Mouse (Mus musculus) megakaryocyte, adult 5-6 weeks (primary cell): ENCODE data around the gene Cdh7. TPM values are rescaled to one million over a fixed set of nuclear protein-coding genes. Genes with fewer than 3 reads are reported as not detected.
"Not testable (repeated sequence)": the region's sequence is repeated elsewhere in the genome, so short reads cannot be mapped to it uniquely, and the experiment has no call there.

Experiments
- ATAC-seq: 2 replicates; pipeline ENCODE4 v1.8.0; 2016; ENCODE audit warnings: mild to moderate bottlenecking, inconsistent platforms; ENCODE audit not compliant: poor library complexity, severe bottlenecking
- total RNA-seq, 2 experiments: library from RNA; stranded (forward) in 1 of 2; stranded (reverse) in 1 of 2; fragments of 153-499, 151-499 nt in 1 of 2; fragments of 221-1000, 200-1000 nt in 1 of 2; gene quantifications; 2 replicates each; pipeline versions ENCODE4 v1.2.3 to v1.2.4; 2015 to 2017

The Cdh7 gene
- total RNA-seq (2015): not detected in 2 replicates
- not detected in 2 replicates for total RNA-seq (2017)

- no peak for ATAC-seq
Measured at GRCm38 (mm10) chr1:109982064-109982808, at the start of gene Cdh7. Gene Cdh7, plus strand, starts transcription at chr1:109982431.

- no peak for ATAC-seq
Measured at GRCm38 (mm10) chr1:109932674-109933073, 49.6 kb upstream of the Cdh7 start.

GRCm38 (mm10) chr1:109948571-109948970 is 33.7 kb upstream of the Cdh7 start:
- no peak for ATAC-seq

- no peak for ATAC-seq
Measured at GRCm38 (mm10) chr1:109971721-109972425, 10.4 kb upstream of the Cdh7 start.

- no peak for ATAC-seq
Measured at GRCm38 (mm10) chr1:109972426-109973015, 9.7 kb upstream of the Cdh7 start.

- no peak for ATAC-seq
Measured at GRCm38 (mm10) chr1:109982809-109983536, 742 bp downstream of the Cdh7 start.

- no peak for ATAC-seq
Measured at GRCm38 (mm10) chr1:109983537-109983912, 1.3 kb downstream of the Cdh7 start.

- ATAC-seq: no peak
Measured at GRCm38 (mm10) chr1:109984776-109985175, 2.5 kb downstream of the Cdh7 start.

- ATAC-seq: no peak
Measured at GRCm38 (mm10) chr1:109985468-109985867, 3.2 kb downstream of the Cdh7 start.

- ATAC-seq: no peak
Measured at GRCm38 (mm10) chr1:109989541-109989940, 7.3 kb downstream of the Cdh7 start.

GRCm38 (mm10) chr1:109993906-109994305 is 11.7 kb downstream of the Cdh7 start:
- ATAC-seq: no peak

GRCm38 (mm10) chr1:110004451-110004850 is 22.2 kb downstream of the Cdh7 start:
- ATAC-seq: no peak

GRCm38 (mm10) chr1:110005038-110005437 is 22.8 kb downstream of the Cdh7 start:
- no peak for ATAC-seq

- ATAC-seq: no peak
Measured at GRCm38 (mm10) chr1:110012153-110012552, 29.9 kb downstream of the Cdh7 start.

- ATAC-seq: no peak
Measured at GRCm38 (mm10) chr1:110056317-110056716, 74.1 kb downstream of the Cdh7 start.

GRCm38 (mm10) chr1:110067405-110067804 is 85.2 kb downstream of the Cdh7 start:
- ATAC-seq: no peak

GRCm38 (mm10) chr1:110078471-110078870 is 96.2 kb downstream of the Cdh7 start:
- ATAC-seq: no peak

GRCm38 (mm10) chr1:110118071-110118470 is 135.8 kb downstream of the Cdh7 start:
- no peak for ATAC-seq

GRCm38 (mm10) chr1:110118862-110119261 is 136.6 kb downstream of the Cdh7 start:
- no peak for ATAC-seq

GRCm38 (mm10) chr1:110171459-110171858 is 189.2 kb downstream of the Cdh7 start:
- not testable (repeated sequence) for ATAC-seq
